Mouse (Mus musculus) thymus, adult 2 months (tissue): ENCODE measurements at regions not wholly inside any gene's neighbourhood (a gene's known extent, or its start where the extent isn't known, plus 50 kb on each side); places are given as distances from the start of the nearest gene placed in this dataset.

Experiments used
- CTCF ChIP-seq: fragments of 200-500 bp; IDR thresholded peaks from 2 replicates; pipeline ENCODE4 v1.5.1; 2012; ENCODE audit warnings: mild to moderate bottlenecking, control low read depth, low read length, moderate library complexity, borderline replicate concordance; ENCODE audit not compliant: control insufficient read depth, poor library complexity, insufficient read depth; ENCODE audit errors: extremely low read depth
- POLR2A ChIP-seq: fragments of 200-500 bp; IDR thresholded peaks from 2 replicates; pipeline ENCODE4 v1.6.1; 2012; ENCODE audit warnings: mild to moderate bottlenecking, low read length, control low read depth, moderate library complexity; ENCODE audit not compliant: control insufficient read depth, poor library complexity, insufficient read depth; ENCODE audit errors: extremely low read depth

- TF ChIP-seq POLR2A = no peak
- no peak for TF ChIP-seq CTCF
Measured at GRCm38 (mm10) chr4:89396020-89396419, 85.2 kb upstream of the Cdkn2b start.
